Mouse (Mus musculus): ENCODE measurements at regions not wholly inside any gene's neighbourhood (a gene's known extent, or its start where the extent isn't known, plus 50 kb on each side); places are given as distances from the start of the nearest gene placed in this dataset.

DNA sequence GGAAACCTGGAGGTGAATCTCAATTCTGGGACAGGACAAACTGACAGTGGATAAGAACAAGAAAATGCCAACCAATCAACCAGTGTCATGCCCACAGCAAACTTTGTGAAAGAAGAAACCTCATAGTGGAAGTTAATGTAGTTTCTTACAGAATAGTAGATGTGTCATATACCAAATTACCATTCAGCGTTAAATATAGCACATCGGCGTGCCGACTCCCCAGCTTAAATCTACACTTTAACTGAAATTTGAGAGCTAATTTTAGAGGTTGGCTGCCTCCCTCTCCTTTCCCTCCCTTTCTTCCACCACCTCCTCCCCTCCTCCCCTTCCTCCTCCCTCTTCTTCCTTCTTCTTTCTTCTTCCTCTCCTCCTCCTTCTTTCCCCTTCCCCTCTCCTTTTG lies 197.2 kb downstream of the Satb1 start:
- no peak for ATAC-seq
- H3K4me2 ChIP-seq (ENCODE audit: low read length): no peak overlapping the region
- no peaks in the 10 kb centered on the region for H3K9me3 ChIP-seq (ENCODE audit: control insufficient read depth, low read length)
- no peak overlapping the region for H3K27ac ChIP-seq (ENCODE audit: low read depth, low read length)
- no peak overlapping the region for H3K9ac ChIP-seq (ENCODE audit: low read depth, low read length)
- H3K27me3 ChIP-seq (replicated peaks; ENCODE audit: control insufficient read depth, insufficient read depth, low read length): no peaks in the 10 kb centered on the region
- H3K36me3 ChIP-seq (ENCODE audit: control insufficient read depth, insufficient read depth, low read length): no peaks in the 10 kb centered on the region
- no peaks in the 10 kb centered on the region for H3K4me1 ChIP-seq (ENCODE audit: control insufficient read depth, insufficient read depth, low read depth, low read length)
- 95% methylated on average over 4 of the region's 4 CpGs for WGBS
- no peak overlapping the region for H3K4me3 ChIP-seq (ENCODE audit: low read length)

DNA sequence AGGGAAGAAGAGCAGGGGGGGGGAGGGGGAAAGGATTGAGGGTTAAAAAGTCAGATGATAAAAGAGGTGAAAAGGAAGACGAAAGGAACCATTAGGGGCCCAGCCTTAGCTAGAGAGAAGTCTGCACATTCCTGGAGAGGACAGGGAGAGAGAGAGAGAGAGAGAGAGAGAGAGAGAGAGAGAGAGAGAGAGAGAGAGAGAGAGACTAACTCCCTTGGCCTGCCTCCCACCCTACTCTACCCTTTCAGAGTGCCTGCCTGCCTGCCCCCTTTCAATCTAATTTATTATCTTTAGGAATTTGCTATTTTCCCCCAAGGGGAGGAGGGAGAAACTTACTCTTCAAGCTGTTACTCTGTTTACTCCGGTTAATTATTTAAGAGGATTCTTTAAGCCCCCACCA lies 201.5 kb downstream of the Satb1 start:
- no peak overlapping the region for H3K27ac ChIP-seq (ENCODE audit: low read depth, low read length)
- 0 out of 2 replicates have a peak, but pooled peaks have one; percentile 17 for ATAC-seq
- WGBS: 59% methylated on average over 2 of the region's 2 CpGs
- no peaks in the 10 kb centered on the region for H3K9me3 ChIP-seq (ENCODE audit: control insufficient read depth, low read length)
- H3K36me3 ChIP-seq (ENCODE audit: control insufficient read depth, insufficient read depth, low read length): no peaks in the 10 kb centered on the region
- no peaks in the 10 kb centered on the region for H3K27me3 ChIP-seq (replicated peaks; ENCODE audit: control insufficient read depth, insufficient read depth, low read length)
- H3K4me2 ChIP-seq (ENCODE audit: low read length): no peak overlapping the region
- H3K9ac ChIP-seq (ENCODE audit: low read depth, low read length): no peak overlapping the region
- no peaks in the 10 kb centered on the region for H3K4me1 ChIP-seq (ENCODE audit: control insufficient read depth, insufficient read depth, low read depth, low read length)
- no peak overlapping the region for H3K4me3 ChIP-seq (ENCODE audit: low read length)

DNA sequence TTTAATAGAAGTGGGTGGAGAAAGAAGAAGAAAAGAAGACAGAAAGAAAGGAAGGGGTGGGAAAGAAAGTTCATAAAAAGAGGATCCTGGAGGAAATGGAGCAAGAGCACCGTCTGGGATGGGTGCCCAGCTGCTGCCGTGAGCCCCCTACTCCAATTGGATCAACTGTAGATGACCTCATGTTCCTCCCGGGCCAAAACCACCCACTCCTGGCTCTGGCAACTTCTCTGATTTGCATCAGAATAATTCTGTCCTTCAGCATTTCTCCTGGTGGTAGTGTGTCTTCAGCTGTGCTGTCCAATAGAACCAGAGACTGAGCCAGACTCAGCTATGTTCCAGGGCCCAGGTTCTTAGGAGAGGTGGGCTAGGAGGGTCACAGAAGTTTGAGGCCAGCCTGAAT lies 212.6 kb downstream of the Satb1 start:
- Histone ChIP-seq H3K4me3 (ENCODE audit: low read length) (no peak overlapping the region), H3K9ac (ENCODE audit: low read depth, low read length) (no peak overlapping the region), H3K4me1 (ENCODE audit: control insufficient read depth, insufficient read depth, low read depth, low read length) (no peaks in the 10 kb centered on the region), H3K36me3 (ENCODE audit: control insufficient read depth, insufficient read depth, low read length) (no peaks in the 10 kb centered on the region), H3K9me3 (ENCODE audit: control insufficient read depth, low read length) (no peaks in the 10 kb centered on the region), H3K27ac (ENCODE audit: low read depth, low read length) (no peak overlapping the region), H3K27me3 (replicated peaks; ENCODE audit: control insufficient read depth, insufficient read depth, low read length) (no peaks in the 10 kb centered on the region), H3K4me2 (ENCODE audit: low read length) (no peak overlapping the region)
- WGBS: 42% methylated on average over 3 of the region's 3 CpGs
- ATAC-seq: peak; percentile 85

DNA sequence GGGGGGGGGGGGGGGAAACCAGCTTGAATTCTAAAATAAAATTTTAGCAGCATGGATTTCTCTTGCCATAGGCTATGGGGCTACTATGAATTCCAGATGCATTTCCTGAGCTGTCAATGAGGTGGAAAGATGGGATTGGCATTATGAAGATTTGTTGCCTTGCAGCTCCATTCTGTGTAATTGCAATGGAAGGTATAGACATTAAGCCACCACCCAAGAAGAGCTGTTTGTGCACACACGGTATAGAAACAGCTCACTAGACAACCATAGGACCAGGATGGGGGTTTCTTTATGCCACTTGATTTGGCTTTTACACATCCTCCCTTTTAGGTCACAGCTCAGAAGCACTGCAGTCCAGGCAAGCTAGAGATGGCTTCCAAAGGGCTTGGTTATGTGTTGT lies 247.8 kb downstream of the Satb1 start:
- 48% methylated on average over 1 of the region's 1 CpGs for WGBS

GRCm38 (mm10) chr17:51583984-51584880 lies 248.9 kb downstream of the Satb1 start:
- peak overlapping the region; percentile 34; the same call in 1 of the 2 replicates for H3K27ac ChIP-seq (ENCODE audit: low read depth, low read length)
- 38% methylated on average over 19 of the region's 19 CpGs for WGBS
- H3K4me2 ChIP-seq (ENCODE audit: low read length): peak overlapping the region; percentile 39
- no peak overlapping the region for H3K9ac ChIP-seq (ENCODE audit: low read depth, low read length)
- H3K4me1 ChIP-seq (ENCODE audit: control insufficient read depth, insufficient read depth, low read depth, low read length): no peaks in the 10 kb centered on the region
- ATAC-seq: peak; percentile 74
- no peaks in the 10 kb centered on the region; the same call in 1 of the 2 replicates for H3K9me3 ChIP-seq (ENCODE audit: control insufficient read depth, low read length)
- no peaks in the 10 kb centered on the region for H3K36me3 ChIP-seq (ENCODE audit: control insufficient read depth, insufficient read depth, low read length)
- H3K4me3 ChIP-seq (ENCODE audit: low read length): peak overlapping the region; percentile 22
- H3K27me3 ChIP-seq (replicated peaks; ENCODE audit: control insufficient read depth, insufficient read depth, low read length): no peaks in the 10 kb centered on the region

More for the DNA sequence above, 247.8 kb downstream of the Satb1 start:
- Histone ChIP-seq H3K36me3 (ENCODE audit: control insufficient read depth, insufficient read depth, low read length) (no peaks in the 10 kb centered on the region), H3K4me3 (ENCODE audit: low read length) (no peak overlapping the region), H3K9ac (ENCODE audit: low read depth, low read length) (no peak overlapping the region), H3K27ac (ENCODE audit: low read depth, low read length) (no peak overlapping the region), H3K9me3 (ENCODE audit: control insufficient read depth, low read length) (no peaks in the 10 kb centered on the region; the same call in 1 of the 2 replicates), H3K4me1 (ENCODE audit: control insufficient read depth, insufficient read depth, low read depth, low read length) (no peaks in the 10 kb centered on the region), H3K27me3 (replicated peaks; ENCODE audit: control insufficient read depth, insufficient read depth, low read length) (no peaks in the 10 kb centered on the region), H3K4me2 (ENCODE audit: low read length) (no peak overlapping the region)
- ATAC-seq: peak; percentile 37; the same call in 1 of the 2 replicates

DNA sequence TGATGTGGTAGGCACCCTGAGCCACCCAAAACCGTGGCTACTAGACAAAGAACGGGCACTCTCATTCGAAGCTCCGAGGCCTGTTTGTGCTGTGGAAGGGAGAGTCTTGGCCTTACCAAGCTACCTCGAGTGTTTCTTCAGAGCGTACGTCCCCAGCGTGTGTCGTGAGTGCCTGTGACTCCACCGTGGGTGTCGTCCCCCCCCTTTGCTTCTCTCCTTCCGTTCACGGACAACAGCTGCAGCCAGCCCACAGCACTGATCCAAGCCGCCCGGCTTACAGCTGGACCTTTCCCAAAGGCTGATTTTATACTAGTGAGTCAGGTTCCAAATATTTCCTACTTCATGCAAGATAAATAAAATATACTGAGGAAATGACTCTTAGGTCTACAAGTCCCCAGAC lies 249.8 kb downstream of the Satb1 start:
- Histone ChIP-seq H3K4me3 (ENCODE audit: low read length) (no peak overlapping the region), H3K9ac (ENCODE audit: low read depth, low read length) (no peak overlapping the region), H3K27me3 (replicated peaks; ENCODE audit: control insufficient read depth, insufficient read depth, low read length) (no peaks in the 10 kb centered on the region), H3K4me1 (ENCODE audit: control insufficient read depth, insufficient read depth, low read depth, low read length) (no peaks in the 10 kb centered on the region), H3K9me3 (ENCODE audit: control insufficient read depth, low read length) (no peaks in the 10 kb centered on the region; the same call in 1 of the 2 replicates), H3K4me2 (ENCODE audit: low read length) (no peak overlapping the region), H3K36me3 (ENCODE audit: control insufficient read depth, insufficient read depth, low read length) (no peaks in the 10 kb centered on the region), H3K27ac (ENCODE audit: low read depth, low read length) (no peak overlapping the region)
- 76% methylated on average over 15 of the region's 15 CpGs for WGBS
- ATAC-seq: no peak

- H3K27me3 ChIP-seq (replicated peaks; ENCODE audit: control insufficient read depth, insufficient read depth, low read length): no peaks in the 10 kb centered on the region
- H3K9me3 ChIP-seq (ENCODE audit: control insufficient read depth, low read length): no peaks in the 10 kb centered on the region
- no peak for ATAC-seq
- no peaks in the 10 kb centered on the region for H3K4me1 ChIP-seq (ENCODE audit: control insufficient read depth, insufficient read depth, low read depth, low read length)
- no peak overlapping the region for H3K27ac ChIP-seq (ENCODE audit: low read depth, low read length)
- no peak overlapping the region for H3K4me3 ChIP-seq (ENCODE audit: low read length)
- H3K9ac ChIP-seq (ENCODE audit: low read depth, low read length): no peak overlapping the region
- no peaks in the 10 kb centered on the region for H3K36me3 ChIP-seq (ENCODE audit: control insufficient read depth, insufficient read depth, low read length)
- WGBS: 80% methylated on average over 3 of the region's 3 CpGs
- no peak overlapping the region for H3K4me2 ChIP-seq (ENCODE audit: low read length)
These were observed 277.2 kb downstream of the Satb1 start for GRCm38 (mm10) chr17:51555854-51556253.

DNA sequence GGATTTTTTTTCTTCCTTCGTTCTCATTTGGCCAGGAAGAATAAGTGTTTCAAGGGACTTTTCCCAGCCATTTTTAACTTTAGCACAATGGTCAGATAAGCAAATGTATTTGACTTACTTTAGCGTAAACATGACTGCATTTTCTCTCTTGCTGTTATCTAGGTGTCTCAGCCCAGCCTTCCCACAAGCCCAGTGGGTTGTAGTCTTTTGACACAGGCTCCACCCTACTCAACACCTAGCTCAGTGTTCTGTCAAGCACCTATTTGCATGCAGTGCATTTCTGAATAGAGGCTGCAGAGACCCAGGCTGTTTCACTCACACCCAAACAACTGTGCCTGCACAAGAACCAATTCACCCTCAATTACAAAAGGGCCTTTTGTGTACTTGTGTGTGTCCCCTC lies 278.6 kb downstream of the Satb1 start:
- 88% methylated on average over 2 of the region's 2 CpGs for WGBS
- no peaks in the 10 kb centered on the region for H3K4me1 ChIP-seq (ENCODE audit: control insufficient read depth, insufficient read depth, low read depth, low read length)
- H3K4me2 ChIP-seq (ENCODE audit: low read length): no peak overlapping the region
- H3K4me3 ChIP-seq (ENCODE audit: low read length): no peak overlapping the region
- no peaks in the 10 kb centered on the region for H3K9me3 ChIP-seq (ENCODE audit: control insufficient read depth, low read length)
- no peak overlapping the region for H3K27ac ChIP-seq (ENCODE audit: low read depth, low read length)
- H3K9ac ChIP-seq (ENCODE audit: low read depth, low read length): no peak overlapping the region
- H3K36me3 ChIP-seq (ENCODE audit: control insufficient read depth, insufficient read depth, low read length): no peaks in the 10 kb centered on the region
- H3K27me3 ChIP-seq (replicated peaks; ENCODE audit: control insufficient read depth, insufficient read depth, low read length): no peaks in the 10 kb centered on the region
- ATAC-seq: no peak

GRCm38 (mm10) chr17:51552277-51553015 lies 280.6 kb downstream of the Satb1 start:
- H3K27me3 ChIP-seq (replicated peaks; ENCODE audit: control insufficient read depth, insufficient read depth, low read length): no peaks in the 10 kb centered on the region
- H3K4me2 ChIP-seq (ENCODE audit: low read length): no peak overlapping the region
- H3K4me3 ChIP-seq (ENCODE audit: low read length): no peak overlapping the region
- no peak overlapping the region for H3K27ac ChIP-seq (ENCODE audit: low read depth, low read length)
- no peaks in the 10 kb centered on the region for H3K36me3 ChIP-seq (ENCODE audit: control insufficient read depth, insufficient read depth, low read length)
- WGBS: 91% methylated on average over 5 of the region's 5 CpGs
- ATAC-seq: no peak
- H3K9me3 ChIP-seq (ENCODE audit: control insufficient read depth, low read length): no peaks in the 10 kb centered on the region
- no peaks in the 10 kb centered on the region for H3K4me1 ChIP-seq (ENCODE audit: control insufficient read depth, insufficient read depth, low read depth, low read length)
- no peak overlapping the region for H3K9ac ChIP-seq (ENCODE audit: low read depth, low read length)

All from hindbrain, embryonic 16.5 days (tissue).